Mouse (Mus musculus) heart, adult 9 months (tissue): ENCODE measurements at regions not wholly inside any gene's neighbourhood (a gene's known extent, or its start where the extent isn't known, plus 50 kb on each side); places are given as distances from the start of the nearest gene placed in this dataset.

Source experiments
- DNase-seq, 2 experiments: peaks; one replicate each; pipeline ENCODE4 v3.0.0; 2022; ENCODE audit warnings: low spot score in 2 of 2

DNA sequence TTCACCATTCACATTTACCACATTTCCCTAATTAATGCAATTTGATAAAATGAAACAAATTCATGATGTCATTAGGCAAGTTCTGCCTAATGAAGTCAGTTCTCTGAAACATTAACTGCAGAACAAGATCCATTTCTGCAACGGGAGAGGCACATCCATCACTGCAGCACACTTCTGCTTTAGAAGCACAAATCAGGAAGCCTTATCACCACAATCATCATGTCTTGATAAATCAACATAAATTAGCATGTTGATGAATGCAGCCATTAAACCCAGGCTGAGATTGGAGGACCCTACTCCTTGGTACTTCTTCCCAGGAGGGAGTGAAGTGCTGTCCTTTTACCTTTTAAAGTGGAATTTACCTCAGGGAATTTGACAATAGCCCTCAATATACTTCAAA, 1195.4 kb downstream of the Defb40 start:
- no peak for DNase-seq

DNA sequence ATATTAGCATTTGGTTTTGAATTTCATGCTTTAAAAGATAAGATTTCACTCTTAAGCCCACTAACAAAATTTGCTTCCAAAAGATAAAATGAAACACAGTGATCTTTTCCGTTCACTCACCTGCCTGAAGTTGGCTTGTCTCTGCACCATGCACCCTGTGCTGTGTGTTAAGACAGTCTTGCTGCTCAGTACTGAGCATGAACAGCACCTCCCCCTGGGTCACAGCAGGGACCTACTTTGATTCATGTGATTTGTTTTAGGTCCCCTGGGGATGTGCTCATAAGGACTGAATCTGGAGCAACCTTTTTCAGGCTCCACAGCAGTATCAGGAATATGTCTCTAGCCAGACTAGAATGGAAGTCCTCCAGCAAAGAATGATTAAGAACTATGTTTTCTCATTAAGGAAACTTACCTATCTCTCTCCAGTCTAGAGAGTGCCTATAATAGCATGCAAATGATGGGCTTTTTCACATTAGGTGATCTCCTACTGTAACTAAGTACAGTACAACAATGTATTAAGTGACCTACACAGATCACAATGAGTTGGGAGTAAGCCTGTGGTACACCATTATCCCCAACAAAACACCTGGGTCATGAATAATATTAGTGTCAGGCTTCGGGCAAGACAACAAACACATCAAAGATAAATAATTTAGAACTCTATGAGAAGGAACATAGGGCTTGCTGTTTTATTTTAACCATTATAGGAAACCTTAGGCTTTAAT, 1196.3 kb downstream of the Defb40 start:
- DNase-seq = no peak

DNA sequence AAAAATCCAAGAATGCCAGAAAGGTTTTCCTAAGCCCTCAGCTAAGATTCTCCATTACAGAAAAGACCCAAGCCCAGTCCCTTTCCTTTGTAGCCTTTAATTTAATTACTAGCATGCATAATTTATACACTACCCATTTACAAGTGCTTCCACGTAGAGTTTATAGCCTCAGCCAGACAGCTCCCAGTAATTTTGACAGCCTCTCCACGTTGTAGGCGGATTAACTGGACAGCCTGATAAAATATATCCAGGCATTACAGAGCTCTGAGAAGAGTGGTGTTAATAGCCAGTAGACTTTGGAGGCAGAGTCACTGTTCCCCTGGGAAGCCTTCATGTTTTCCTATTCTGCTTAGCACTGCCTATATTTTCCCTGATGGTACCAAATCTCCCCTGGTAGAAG, 1202.6 kb downstream of the Defb40 start:
- no peak for DNase-seq

DNA sequence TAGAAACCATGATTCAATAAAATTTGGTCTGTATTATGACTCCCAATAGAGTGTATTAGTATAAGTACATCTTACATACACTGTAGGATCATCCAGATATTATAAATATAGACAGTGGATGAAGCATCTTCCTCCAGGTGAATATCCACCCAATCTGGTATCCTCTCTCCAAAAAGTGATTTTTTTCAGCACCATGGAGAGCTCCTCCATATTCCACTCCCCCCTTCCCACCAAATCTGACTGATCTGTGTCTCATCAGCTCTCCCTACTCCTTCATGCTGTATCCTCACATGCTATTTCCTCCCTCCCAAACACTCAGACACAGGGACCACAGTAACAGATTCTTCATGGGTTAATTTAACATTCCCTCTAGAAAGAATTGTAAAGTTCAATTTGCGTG, 1204.7 kb downstream of the Defb40 start:
- DNase-seq = no peak

GRCm38 (mm10) chr8:17767441-17768007, 1210.5 kb downstream of the Defb40 start:
- DNase-seq = no peak

- DNase-seq = no peak
These were observed 1253.4 kb downstream of the Defb40 start for GRCm38 (mm10) chr8:17724672-17725071.

GRCm38 (mm10) chr8:17709162-17709561, 1268.9 kb downstream of the Defb40 start:
- DNase-seq = no peak

DNA sequence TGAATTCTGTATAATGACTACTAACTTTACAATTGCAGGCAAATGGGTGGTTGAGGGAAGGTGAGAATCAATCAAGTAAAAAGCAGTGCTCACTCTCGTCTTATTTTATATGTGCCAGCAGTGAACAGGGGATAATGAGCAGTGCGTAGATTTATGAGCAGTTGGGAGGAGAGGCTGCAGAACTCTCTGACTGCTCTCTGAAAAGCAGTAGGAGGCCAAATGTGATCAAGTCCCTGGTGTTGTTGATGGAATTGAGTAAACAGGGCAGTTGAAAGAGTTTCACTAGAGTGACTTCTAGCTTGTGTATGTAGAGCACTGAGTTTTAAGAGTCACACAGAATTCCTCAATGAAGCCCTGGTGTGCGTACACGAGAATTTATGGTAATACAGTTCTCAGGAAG, 1269.6 kb downstream of the Defb40 start:
- DNase-seq = no peak

GRCm38 (mm10) chr8:17704289-17704688, 1273.8 kb downstream of the Defb40 start:
- DNase-seq = no peak

DNA sequence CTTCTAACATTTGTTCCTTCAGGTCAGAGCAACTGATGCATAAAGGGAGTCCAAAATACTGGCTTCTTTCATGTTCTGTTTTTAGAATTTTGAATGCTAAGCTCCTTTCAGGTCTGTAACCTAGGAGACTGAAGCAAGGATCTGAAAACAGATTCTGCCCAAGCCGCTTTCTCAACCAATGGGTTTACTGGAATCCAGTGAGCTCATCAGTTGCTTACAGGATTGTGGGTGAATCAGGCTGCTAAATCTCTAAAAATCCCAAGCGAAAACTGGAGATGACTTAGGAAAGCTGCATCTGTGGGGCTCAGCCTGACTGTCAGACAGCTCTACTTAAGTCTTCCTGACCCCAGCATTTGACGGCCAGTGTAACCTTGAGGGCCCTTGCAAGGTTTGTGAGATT, 1277.7 kb downstream of the Defb40 start:
- DNase-seq = peak in 1 of 2 experiments; percentile 3

- DNase-seq = no peak
These were observed 1287.8 kb downstream of the Defb40 start for GRCm38 (mm10) chr8:17690074-17690848.

DNA sequence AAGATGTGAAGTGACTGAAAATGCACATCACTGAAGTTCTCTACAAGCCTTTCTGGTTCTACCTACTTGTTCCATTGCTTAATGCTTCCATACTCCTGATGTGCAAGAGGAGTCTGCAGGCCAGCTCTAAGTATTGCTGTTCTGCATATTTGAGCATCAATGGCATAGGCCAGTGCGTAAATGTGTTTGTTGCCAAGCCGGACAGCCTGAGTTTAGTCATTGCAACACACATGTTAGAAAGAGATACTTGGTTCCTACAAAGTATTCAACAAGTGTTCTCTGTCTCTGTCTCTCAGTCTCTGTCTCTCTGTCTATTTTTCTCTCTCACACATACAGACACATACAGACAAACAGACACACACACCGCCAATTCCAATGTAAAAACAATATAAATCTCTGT, 1288.4 kb downstream of the Defb40 start:
- no peak for DNase-seq

GRCm38 (mm10) chr8:17687084-17687483, 1291.0 kb downstream of the Defb40 start:
- DNase-seq = no peak

DNA sequence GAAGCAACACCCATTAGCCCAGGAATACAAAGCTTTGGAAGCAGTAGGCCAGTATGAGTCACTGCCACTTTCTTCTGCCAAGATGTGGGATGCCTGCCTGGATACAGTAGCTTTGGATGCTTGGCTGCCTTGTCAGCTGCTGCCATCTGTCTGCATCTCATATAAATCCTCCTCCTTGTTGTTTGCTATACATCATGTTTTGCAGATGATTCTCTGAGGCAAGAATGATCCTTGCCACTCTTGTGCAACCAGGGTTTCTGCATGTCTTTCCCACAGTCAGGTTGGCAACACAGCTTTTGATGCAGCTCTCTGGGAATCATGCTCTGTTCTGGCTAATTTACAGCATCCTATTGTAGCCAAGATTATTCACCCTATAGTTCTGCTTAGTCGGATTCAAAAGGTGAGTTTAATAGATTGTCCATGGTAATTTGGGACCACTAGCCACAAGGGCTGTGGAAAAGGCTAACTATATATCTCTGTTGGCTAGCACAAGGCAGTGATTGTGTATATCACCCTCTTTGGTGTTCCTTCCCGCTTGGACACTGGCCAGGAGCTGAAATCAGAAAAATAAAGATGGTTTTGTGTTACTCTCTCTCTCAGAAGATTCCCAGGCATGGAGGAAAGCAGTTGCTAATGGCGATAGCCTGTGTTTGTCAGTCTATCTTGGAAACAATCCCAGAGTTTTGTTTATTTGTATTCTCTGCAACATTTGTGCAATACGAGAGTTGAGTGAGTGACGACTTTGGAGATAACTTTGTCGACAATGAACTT, 1313.5 kb downstream of the Defb40 start:
- peak; percentile 9 to 18 for DNase-seq

DNA sequence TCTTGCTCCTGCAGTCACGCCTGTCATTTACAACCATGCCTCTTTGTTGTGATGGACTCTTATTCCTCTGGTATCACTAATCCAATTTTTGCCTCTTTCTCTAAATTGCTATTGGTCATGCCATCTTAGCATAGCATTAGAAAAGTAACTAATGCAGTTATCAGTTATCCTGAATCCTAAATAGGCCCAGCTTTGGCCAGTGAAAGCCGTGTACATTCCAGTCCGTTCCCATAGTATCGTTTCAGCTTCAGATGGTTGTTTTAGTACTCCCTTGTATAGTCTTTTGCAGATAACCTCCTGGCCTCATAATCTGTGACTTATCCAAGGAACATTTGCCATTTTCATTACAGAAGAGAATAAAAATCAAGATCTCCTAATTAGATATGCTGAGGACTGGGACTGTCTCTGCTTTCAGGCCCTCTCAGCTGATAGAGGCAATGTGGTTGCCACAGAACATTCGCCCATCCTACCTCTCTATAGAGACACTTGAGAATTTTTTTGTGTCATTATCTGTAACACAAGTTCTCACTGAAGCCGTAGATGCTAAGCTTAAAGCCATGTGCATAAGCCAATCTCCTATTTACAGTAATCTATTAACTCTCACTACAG, 1318.2 kb downstream of the Defb40 start:
- DNase-seq = no peak

- no peak for DNase-seq
These were observed 1324.3 kb downstream of the Defb40 start for GRCm38 (mm10) chr8:17653786-17654185.

DNA sequence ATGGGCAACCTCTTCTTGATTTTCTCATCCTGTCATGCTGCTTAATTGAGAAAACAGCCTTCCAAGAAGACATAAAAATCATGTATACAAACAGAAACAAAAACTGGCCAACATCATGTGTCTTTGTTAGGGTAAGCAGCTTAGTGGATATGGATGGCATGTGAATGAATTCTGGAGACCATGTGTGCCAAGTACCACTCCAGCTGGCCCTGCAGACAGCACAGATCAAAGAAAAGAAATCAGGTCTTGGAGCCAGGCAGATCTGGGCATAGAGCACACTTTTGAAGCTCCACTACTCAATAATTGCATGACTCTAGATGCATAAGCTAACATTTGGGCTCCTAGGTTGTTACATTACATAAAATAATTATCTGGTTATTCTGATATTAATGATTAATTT, 1330.5 kb downstream of the Defb40 start:
- no peak for DNase-seq

DNA sequence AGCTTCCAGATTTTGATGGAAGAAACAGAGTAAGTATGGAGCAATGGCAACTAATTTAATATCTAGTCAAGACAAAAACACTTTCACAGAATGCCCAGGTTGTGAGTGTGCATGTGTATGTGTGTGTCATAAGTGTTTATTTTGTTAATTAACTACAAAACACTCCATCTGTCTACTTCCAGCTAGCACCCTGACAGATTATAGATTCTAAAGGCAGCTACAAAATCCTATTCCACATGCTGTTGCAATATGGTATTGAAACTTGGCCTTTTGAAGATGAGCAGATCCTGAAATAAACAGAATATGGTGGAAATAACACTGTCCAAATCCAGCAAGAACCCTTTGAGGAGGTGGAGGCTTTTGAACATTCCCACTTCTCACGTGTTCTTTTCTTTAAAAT, 1356.9 kb downstream of the Defb40 start:
- no peak for DNase-seq

DNA sequence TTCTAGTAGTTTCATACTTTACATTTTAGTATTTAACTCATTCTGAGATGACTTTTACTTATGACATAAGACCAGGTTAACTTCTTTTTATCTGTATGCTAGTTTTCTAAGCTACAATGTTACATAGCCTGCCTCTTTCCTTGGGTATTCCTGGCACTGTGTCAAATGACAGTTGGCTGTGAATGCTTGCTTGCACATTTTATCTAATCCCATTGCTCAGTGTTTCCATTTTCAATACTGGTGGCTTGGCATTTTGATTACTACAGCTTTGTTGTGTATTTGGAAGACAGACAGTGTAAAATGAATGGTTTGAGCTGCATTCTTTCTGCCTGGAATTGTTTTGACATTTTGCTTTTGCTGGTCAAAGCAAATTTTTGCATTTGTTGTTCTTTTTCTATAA, 1359.2 kb downstream of the Defb40 start:
- no peak for DNase-seq

DNA sequence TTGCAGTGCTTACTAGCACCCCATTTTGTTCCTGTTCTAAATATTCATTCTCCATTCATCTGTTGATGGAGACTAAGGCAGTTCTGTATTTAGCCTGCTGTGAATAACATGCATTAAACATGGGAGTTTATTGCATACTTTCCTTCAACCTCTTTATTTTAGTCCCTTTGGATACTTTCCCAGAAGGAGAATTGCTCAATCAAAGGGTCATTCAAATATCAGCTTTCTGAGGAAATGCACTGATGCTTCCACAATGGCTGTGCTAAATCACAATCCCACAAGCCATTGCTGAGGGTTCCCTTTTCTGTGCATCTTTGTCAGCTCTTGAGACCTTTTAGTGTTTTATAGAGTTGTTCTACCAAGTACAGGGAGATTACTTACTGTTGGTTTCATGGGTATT, 1359.9 kb downstream of the Defb40 start:
- DNase-seq = no peak

- DNase-seq = no peak
These were observed 1375.2 kb downstream of the Defb40 start for GRCm38 (mm10) chr8:17602861-17603260.

- DNase-seq = no peak
These were observed 1379.3 kb downstream of the Defb40 start for GRCm38 (mm10) chr8:17598736-17599135.
